Mouse (Mus musculus): ENCODE results near the gene Cd101. TPM values are rescaled to one million over a fixed set of nuclear protein-coding genes. Genes with fewer than 3 reads are reported as not detected.

Cd101 gene
- total RNA-seq, 1 experiment = 0.13 TPM

- in situ Hi-C loops (cut with MboI; ENCODE audit: low sequenced_read_pairs in 2 of 2, unreplicated experiment in 2 of 2) = loop anchor here (25.0 kb wide), 3 partner anchors 508 to 858 kb away; no protein-coding TSS in a partner anchor
- no peak for DNase-seq (ENCODE audit: low read depth, low spot score)
These were observed 74.7 kb downstream of the Cd101 start for GRCm38 (mm10) chr3:100954616-100955015.

GRCm38 (mm10) chr3:100951531-100951930, 77.8 kb downstream of the Cd101 start:
- no peaks in the 10 kb centered on the region for H3K4me1 ChIP-seq (ENCODE audit: control insufficient read depth in 2 of 2, insufficient read depth in 2 of 2, low read length in 2 of 2, poor library complexity in 1 of 2)
- no peaks in the 10 kb centered on the region for H3K9me3 ChIP-seq (ENCODE audit: control insufficient read depth, insufficient read depth, low read depth, low read length)
- DNase-seq (ENCODE audit: low read depth, low spot score) = no peak
- in situ Hi-C loops (cut with MboI; ENCODE audit: low sequenced_read_pairs in 2 of 2, unreplicated experiment in 2 of 2) = loop anchor here (25.0 kb wide), 3 partner anchors 511 to 861 kb away; no protein-coding TSS in a partner anchor
- H3K36me3 ChIP-seq (ENCODE audit: control insufficient read depth, insufficient read depth, low read length, poor library complexity, severe bottlenecking) = peaks cover 51% of the 10 kb centered on the region
- no peak overlapping the region for H3K9ac ChIP-seq (ENCODE audit: insufficient read depth, low read depth, low read length, poor library complexity, severe bottlenecking)
- TF ChIP-seq ZNF384 (IDR thresholded peaks at IDR 0.05; ENCODE audit: low read depth, low read length) (no peak), ZC3H11A (IDR thresholded peaks at IDR 0.05; ENCODE audit: borderline replicate concordance, low read depth, low read length) (no peak), CHD2 (IDR thresholded peaks at IDR 0.05; ENCODE audit: low read depth, low read length) (no peak), MAFK (IDR thresholded peaks at IDR 0.05; ENCODE audit: insufficient read depth, low read depth, low read length) (no peak), HCFC1 (IDR thresholded peaks at IDR 0.05; ENCODE audit: borderline replicate concordance, insufficient read depth, low read length) (no peak)
- no peak overlapping the region for H3K27ac ChIP-seq (ENCODE audit: insufficient read depth, low read depth, low read length, poor library complexity, severe bottlenecking)
- H3K4me3 ChIP-seq (ENCODE audit: insufficient read depth in 1 of 2, low read depth in 1 of 2, low read length in 2 of 2, poor library complexity in 1 of 2, severe bottlenecking in 1 of 2) = no peak overlapping the region

More at GRCm38 (mm10) chr3:100954616-100955015, 74.7 kb downstream of the Cd101 start:
- no peak overlapping the region for H3K4me3 ChIP-seq (ENCODE audit: insufficient read depth in 1 of 2, low read depth in 1 of 2, low read length in 2 of 2, poor library complexity in 1 of 2, severe bottlenecking in 1 of 2)
- H3K36me3 ChIP-seq (ENCODE audit: control insufficient read depth, insufficient read depth, low read length, poor library complexity, severe bottlenecking) = peaks cover 45% of the 10 kb centered on the region
- H3K27ac ChIP-seq (ENCODE audit: insufficient read depth, low read depth, low read length, poor library complexity, severe bottlenecking) = no peak overlapping the region
- no peak overlapping the region for H3K9ac ChIP-seq (ENCODE audit: insufficient read depth, low read depth, low read length, poor library complexity, severe bottlenecking)
- H3K9me3 ChIP-seq (ENCODE audit: control insufficient read depth, insufficient read depth, low read depth, low read length) = no peaks in the 10 kb centered on the region
- H3K4me1 ChIP-seq (ENCODE audit: control insufficient read depth in 2 of 2, insufficient read depth in 2 of 2, low read length in 2 of 2, poor library complexity in 1 of 2) = no peaks in the 10 kb centered on the region
- no peak for TF ChIP-seq CHD2 (IDR thresholded peaks at IDR 0.05; ENCODE audit: low read depth, low read length)
- no peak for TF ChIP-seq HCFC1 (IDR thresholded peaks at IDR 0.05; ENCODE audit: borderline replicate concordance, insufficient read depth, low read length)
- TF ChIP-seq MAFK (IDR thresholded peaks at IDR 0.05; ENCODE audit: insufficient read depth, low read depth, low read length) = no peak
- TF ChIP-seq ZC3H11A (IDR thresholded peaks at IDR 0.05; ENCODE audit: borderline replicate concordance, low read depth, low read length) = no peak
- TF ChIP-seq ZNF384 (IDR thresholded peaks at IDR 0.05; ENCODE audit: low read depth, low read length) = no peak

- Histone ChIP-seq H3K9me3 (ENCODE audit: control insufficient read depth, insufficient read depth, low read depth, low read length) (no peaks in the 10 kb centered on the region), H3K4me1 (ENCODE audit: control insufficient read depth in 2 of 2, insufficient read depth in 2 of 2, low read length in 2 of 2, poor library complexity in 1 of 2) (no peaks in the 10 kb centered on the region), H3K9ac (ENCODE audit: insufficient read depth, low read depth, low read length, poor library complexity, severe bottlenecking) (no peak overlapping the region), H3K4me3 (ENCODE audit: insufficient read depth in 1 of 2, low read depth in 1 of 2, low read length in 2 of 2, poor library complexity in 1 of 2, severe bottlenecking in 1 of 2) (no peak overlapping the region), H3K36me3 (ENCODE audit: control insufficient read depth, insufficient read depth, low read length, poor library complexity, severe bottlenecking) (peaks cover 58% of the 10 kb centered on the region), H3K27ac (ENCODE audit: insufficient read depth, low read depth, low read length, poor library complexity, severe bottlenecking) (no peak overlapping the region)
- TF ChIP-seq ZNF384 (IDR thresholded peaks at IDR 0.05; ENCODE audit: low read depth, low read length) (no peak), MAFK (IDR thresholded peaks at IDR 0.05; ENCODE audit: insufficient read depth, low read depth, low read length) (no peak), HCFC1 (IDR thresholded peaks at IDR 0.05; ENCODE audit: borderline replicate concordance, insufficient read depth, low read length) (no peak), ZC3H11A (IDR thresholded peaks at IDR 0.05; ENCODE audit: borderline replicate concordance, low read depth, low read length) (no peak), CHD2 (IDR thresholded peaks at IDR 0.05; ENCODE audit: low read depth, low read length) (no peak)
- in situ Hi-C loops (cut with MboI; ENCODE audit: low sequenced_read_pairs in 2 of 2, unreplicated experiment in 2 of 2) = no loop called here
- no peak for DNase-seq (ENCODE audit: low read depth, low spot score)
These were observed 82.1 kb downstream of the Cd101 start for GRCm38 (mm10) chr3:100947286-100947685.

Other genes starting within 250 kb of the Cd101 start
- gene Vtcn1, start 204.1 kb downstream of the Cd101 start, total RNA-seq (2012; rRNA removed) = 0.31 TPM in 1 of 2 replicates, not detected in the other
- 4.8 and 5.5 TPM in 2 replicates for gene Trim45, start 107.4 kb downstream of the Cd101 start, total RNA-seq (2012; rRNA removed)
- gene Ttf2, start 59.9 kb downstream of the Cd101 start, total RNA-seq (2012; rRNA removed) = 39.0 and 50.5 TPM in 2 replicates
- gene Ptgfrn, start 80.7 kb upstream of the Cd101 start, total RNA-seq (2012; rRNA removed) = 52.3 and 81.2 TPM in 2 replicates

All from ES-E14 (cell line).